Mouse (Mus musculus) erythroblast, adult 5-6 weeks (primary cell): Measurements from ENCODE around the gene Gm20388. TPM values are rescaled to one million over a fixed set of nuclear protein-coding genes. Genes with fewer than 3 reads are reported as not detected.

ENCODE experiments used
- ATAC-seq: replicated peaks from 2 replicates; pipeline ENCODE4 v1.8.0; 2016; ENCODE audit warnings: moderate number of reproducible peaks, mild to moderate bottlenecking, moderate TSS enrichment, inconsistent platforms; ENCODE audit not compliant: poor library complexity, low FRiP score, severe bottlenecking
- total RNA-seq, 2 experiments: library from RNA; stranded (forward) in 1 of 2; stranded (reverse) in 1 of 2; fragments of 150-400 nt in 1 of 2; fragments of 200-764, 138-1000 nt in 1 of 2; gene quantifications; 2 replicates each; pipeline versions ENCODE4 v1.2.3 to v1.2.4; 2015 to 2017; ENCODE audit warnings: low replicate concordance in 2 of 2

The Gm20388 gene
- total RNA-seq, 2 experiments from 2014 or later = 2.9 to 7.8 TPM

DNA sequence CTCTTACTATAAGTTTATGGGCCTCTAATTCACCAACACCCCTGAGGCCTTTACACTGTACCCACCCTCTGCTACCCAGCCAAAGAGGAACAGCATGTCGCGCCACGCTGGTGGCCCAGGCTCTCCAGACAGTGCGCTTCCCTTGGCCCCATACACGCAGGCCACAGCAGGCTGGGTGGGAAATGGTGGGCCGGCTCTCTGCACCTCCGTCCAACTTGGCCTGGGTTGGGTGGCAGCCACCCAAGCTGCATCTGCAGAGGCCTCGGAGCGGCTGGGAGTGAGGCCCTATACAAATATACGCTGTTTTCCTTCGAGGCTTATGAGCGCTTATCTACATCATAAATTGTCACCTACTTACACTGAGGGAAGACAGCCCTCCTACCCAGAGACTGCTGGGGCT is 1456.0 kb downstream of the Gm20388 start:
- no peak for ATAC-seq

DNA sequence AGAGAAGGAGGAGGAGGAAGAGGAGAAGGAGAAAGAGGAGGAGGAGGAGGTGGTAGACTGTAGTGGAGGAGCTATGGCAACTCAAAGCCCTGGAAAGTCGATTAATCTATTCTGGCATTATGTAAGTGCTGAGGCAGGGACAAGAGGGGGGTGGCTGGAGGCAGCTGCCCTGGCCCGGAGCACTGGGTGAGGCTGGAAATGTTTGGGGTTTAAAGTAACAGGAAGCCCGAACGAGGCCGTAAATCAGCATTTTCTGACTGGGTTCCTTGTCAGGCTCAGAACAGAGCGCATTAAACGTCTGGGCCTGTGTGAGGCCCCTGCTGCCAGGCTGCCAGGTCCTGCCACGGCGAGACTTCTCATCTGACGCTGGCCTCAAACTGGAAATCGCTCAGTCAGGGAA is 1458.2 kb downstream of the Gm20388 start:
- ATAC-seq = no peak

GRCm38 (mm10) chr8:121369378-121369777 is 1458.7 kb downstream of the Gm20388 start:
- ATAC-seq = no peak

- ATAC-seq = no peak
These were observed 1460.6 kb downstream of the Gm20388 start for GRCm38 (mm10) chr8:121371287-121371686.

- ATAC-seq = no peak
These were observed 1461.4 kb downstream of the Gm20388 start for GRCm38 (mm10) chr8:121371911-121372638.

DNA sequence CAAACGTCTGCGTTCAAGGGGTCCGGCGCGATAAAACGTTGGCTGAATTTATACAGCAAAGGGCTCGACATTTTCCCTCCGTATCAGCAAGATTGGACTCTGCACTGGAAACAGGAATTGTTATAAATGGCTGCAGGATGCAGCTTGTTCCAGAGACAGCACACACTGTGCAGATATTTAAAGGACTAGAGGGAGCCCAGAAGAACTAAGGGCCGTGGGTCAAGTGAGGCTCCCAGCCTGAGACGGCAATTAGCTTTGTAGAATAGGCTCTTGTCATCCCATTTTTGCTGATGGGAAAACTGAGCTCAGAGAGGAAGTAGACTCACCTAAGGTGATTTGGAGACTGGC is 1462.0 kb downstream of the Gm20388 start:
- no peak for ATAC-seq

DNA sequence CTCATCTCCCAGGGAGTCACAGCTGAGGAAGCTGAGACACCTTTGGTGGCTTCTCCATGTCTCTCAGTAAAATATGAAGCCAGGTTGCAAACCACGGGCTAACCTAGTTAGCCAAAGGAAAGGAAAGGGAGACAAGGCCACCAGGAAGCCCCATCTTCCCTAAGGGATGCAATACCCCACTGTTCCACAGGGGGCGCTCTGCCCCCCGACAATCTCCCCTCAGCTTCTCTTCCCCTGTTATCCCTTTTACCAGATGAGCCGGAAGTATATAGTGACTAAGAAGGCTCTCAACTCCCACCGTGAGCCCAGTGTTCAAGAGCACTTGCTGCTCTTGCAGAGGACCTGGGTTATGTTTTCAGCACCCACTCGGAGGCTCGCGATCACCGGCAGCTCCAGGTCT is 1463.6 kb downstream of the Gm20388 start:
- no peak for ATAC-seq

GRCm38 (mm10) chr8:121374777-121375176 is 1464.1 kb downstream of the Gm20388 start:
- no peak for ATAC-seq

GRCm38 (mm10) chr8:121376116-121376950 is 1465.7 kb downstream of the Gm20388 start:
- ATAC-seq = no peak

DNA sequence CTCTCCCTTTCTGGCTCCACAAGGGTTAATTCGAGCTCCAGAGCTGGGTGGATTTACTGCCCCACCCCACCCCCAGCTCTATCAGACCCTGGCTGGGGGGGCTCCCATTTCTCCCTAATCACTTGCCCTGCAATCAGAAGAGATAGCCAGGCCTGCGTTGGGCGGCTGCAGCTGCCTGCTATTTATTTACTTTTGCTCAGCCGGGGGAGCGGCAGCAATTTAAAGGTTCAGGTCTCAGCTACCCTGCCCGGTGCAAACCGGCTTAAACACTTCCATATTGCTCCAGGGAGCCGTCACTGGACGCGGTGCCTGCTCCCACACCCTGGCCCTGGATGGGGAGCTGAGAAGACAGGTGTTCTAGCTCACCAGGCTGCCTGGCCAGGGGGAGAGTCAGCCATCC is 1467.0 kb downstream of the Gm20388 start:
- no peak for ATAC-seq

DNA sequence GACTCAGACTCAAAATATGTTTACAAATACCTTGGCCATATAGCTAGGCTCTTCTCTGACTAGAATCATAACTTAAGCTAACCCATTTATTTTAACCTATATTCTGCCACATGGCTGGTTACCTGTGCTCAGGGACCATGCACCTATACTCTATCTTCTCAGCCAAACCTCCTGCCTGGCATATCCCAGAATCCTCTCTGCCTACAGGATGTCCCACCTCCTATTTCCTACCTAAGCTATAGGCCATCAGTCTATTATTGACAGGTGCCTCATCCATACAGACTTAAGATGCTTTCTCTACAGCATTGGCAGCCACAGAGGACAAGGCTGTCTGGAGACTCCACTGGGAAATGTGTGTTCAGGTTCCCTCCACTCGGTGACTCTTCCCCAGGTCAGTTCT is 1468.7 kb downstream of the Gm20388 start:
- ATAC-seq = no peak

- ATAC-seq = peak; percentile 88
These were observed 1472.1 kb downstream of the Gm20388 start for GRCm38 (mm10) chr8:121382583-121383241.

GRCm38 (mm10) chr8:121385540-121385939 is 1474.9 kb downstream of the Gm20388 start:
- ATAC-seq = no peak

GRCm38 (mm10) chr8:121390608-121391007 is 1480.0 kb downstream of the Gm20388 start:
- no peak for ATAC-seq

- ATAC-seq = no peak
These were observed 1480.6 kb downstream of the Gm20388 start for GRCm38 (mm10) chr8:121391254-121391653.

DNA sequence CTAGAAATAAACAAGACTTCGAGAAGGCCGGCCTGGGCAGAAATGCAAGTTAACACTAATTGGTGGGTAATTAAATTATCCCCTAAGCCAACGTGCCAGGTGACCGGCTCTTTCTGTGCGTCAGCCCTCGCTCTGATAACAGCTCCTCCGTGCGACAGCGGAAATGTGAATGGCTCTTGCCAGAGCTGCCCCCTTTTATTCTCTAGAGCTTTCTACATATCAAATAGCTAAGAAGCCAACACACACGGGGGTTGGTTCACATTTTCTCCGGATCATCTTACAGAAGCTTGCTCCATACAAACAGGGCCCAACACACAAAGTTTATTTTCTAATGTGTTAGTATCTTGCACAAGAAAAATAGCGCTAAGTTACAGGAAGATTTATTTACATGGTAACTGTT is 1481.1 kb downstream of the Gm20388 start:
- ATAC-seq = no peak

- ATAC-seq = no peak
These were observed 1481.8 kb downstream of the Gm20388 start for GRCm38 (mm10) chr8:121392482-121392881.

DNA sequence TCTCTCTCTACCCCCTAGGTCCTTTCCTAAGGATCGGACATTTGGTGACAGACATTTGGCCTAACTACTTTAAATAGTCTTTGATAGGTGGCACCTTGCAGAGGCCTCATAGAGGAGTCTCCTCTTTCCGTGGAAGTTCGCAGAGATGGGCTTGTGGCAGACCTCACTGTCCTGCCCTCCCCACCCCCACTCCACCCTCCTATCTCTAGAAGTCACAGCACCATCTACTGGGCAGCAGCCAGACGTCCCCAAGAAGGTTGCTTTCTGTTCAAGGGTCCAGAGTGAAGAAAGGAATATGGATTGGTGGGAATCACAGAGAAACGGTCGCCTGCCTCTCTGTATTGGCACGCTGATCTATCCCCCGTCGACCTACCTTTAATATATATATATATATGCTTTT is 1482.5 kb downstream of the Gm20388 start:
- no peak for ATAC-seq

DNA sequence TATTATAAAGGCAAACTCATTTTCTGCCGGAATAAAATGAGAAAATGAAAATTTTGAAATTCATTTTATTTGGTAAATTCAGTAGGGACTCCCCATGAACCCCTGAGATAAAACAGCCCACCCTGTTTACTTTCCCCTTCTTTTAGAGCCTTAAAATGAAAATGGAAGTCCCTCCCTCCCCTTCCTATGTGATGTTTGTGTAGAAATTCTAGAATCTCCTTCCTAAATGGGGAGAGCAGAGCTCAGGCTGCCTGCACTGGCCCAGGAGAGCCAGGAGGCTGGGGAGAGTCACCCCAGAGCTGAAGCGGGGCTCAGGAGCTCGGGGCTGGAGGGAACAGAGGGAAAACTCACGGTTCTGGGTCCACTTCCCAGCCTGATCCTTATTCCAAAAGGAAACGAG is 1484.0 kb downstream of the Gm20388 start:
- ATAC-seq = no peak

DNA sequence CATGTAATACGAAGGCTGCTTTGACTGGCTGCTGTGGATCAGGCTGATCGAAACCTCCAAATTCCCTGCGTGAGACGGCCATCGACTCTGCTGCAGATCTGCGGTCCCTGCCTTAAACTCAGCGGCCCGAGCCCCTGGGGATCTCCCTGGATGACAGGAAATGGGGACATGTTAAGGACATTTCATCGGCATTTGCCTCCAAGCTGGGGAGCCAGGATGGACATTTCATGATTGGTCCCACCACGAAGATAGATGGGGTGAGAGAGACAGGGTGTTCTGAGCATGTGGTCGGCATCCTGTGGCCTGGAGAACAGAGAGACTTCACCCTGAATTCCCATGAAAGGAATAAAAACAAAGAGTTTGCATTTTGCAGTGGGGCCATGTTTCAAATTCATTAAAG is 1484.7 kb downstream of the Gm20388 start:
- no peak for ATAC-seq

GRCm38 (mm10) chr8:121396151-121396550 is 1485.5 kb downstream of the Gm20388 start:
- ATAC-seq = no peak
